Mouse (Mus musculus) testis, adult 2 months (tissue): Measurements from ENCODE around the gene Leng8. TPM values are rescaled to one million over a fixed set of nuclear protein-coding genes. Genes with fewer than 3 reads are reported as not detected.
A peak's percentile ranks its signal among the peaks of the same experiment; 100 is the strongest.

Experiments
- H3K27ac ChIP-seq: fragments of 200-500 bp; 2 replicates; pipeline ENCODE4 v1.5.1; 2012; ENCODE audit warnings: low read depth, low read length; ENCODE audit not compliant: control insufficient read depth, insufficient read depth
- H3K27me3 ChIP-seq: fragments of 200-500 bp; 2 replicates; pipeline ENCODE4 v1.6.1; 2012; ENCODE audit warnings: mild to moderate bottlenecking, low read length, moderate library complexity; ENCODE audit not compliant: control insufficient read depth, insufficient read depth
- H3K36me3 ChIP-seq: fragments of 200-500 bp; 2 replicates; pipeline ENCODE4 v1.6.1; 2012; ENCODE audit warnings: mild to moderate bottlenecking, low read length; ENCODE audit not compliant: control insufficient read depth, insufficient read depth
- H3K4me1 ChIP-seq: fragments of 200-500 bp; 2 replicates; pipeline ENCODE4 v1.6.1; 2012; ENCODE audit warnings: low read length; ENCODE audit not compliant: control insufficient read depth, insufficient read depth
- H3K4me3 ChIP-seq: fragments of 200-500 bp; 2 replicates; pipeline ENCODE4 v1.5.1; 2012; ENCODE audit warnings: low read depth, mild to moderate bottlenecking, low read length, moderate library complexity, mixed read lengths; ENCODE audit not compliant: control insufficient read depth
- CTCF ChIP-seq: fragments of 200-500 bp; IDR thresholded peaks from 2 replicates; pipeline ENCODE4 v1.5.1; 2012; ENCODE audit warnings: low read depth, mild to moderate bottlenecking, inconsistent platforms, low read length, moderate library complexity; ENCODE audit not compliant: control insufficient read depth, insufficient read depth, insufficient replicate concordance
- POLR2A ChIP-seq: fragments of 200-500 bp; IDR thresholded peaks from 2 replicates; pipeline ENCODE4 v1.6.1; 2012; ENCODE audit warnings: low read depth, mild to moderate bottlenecking, inconsistent platforms, low read length, moderate library complexity; ENCODE audit not compliant: control insufficient read depth
- polyA plus RNA-seq: library from polyadenylated mRNA; depleted of rRNA; stranded (reverse); fragments of >200 nt; gene quantifications from 2 replicates; pipeline ENCODE4 v1.2.3, GENCODE M21; 2012

The Leng8 gene
- polyA plus RNA-seq, 1 experiment: 559 TPM

GRCm38 (mm10) chr7:4144046-4144445, 7.2 kb downstream of the Leng8 start:
- Histone ChIP-seq H3K4me1 (peaks cover 15% of the 10 kb centered on the region), H3K27me3 (no peaks in the 10 kb centered on the region), H3K4me3 (peak overlapping the region; percentile 33), H3K27ac (0 out of 2 replicates have a peak overlapping the region, but pooled peaks have one; percentile 10), H3K36me3 (no peaks in the 10 kb centered on the region; the same call in none of the 2 replicates)
- TF ChIP-seq POLR2A: no peak
- TF ChIP-seq CTCF: no peak

DNA sequence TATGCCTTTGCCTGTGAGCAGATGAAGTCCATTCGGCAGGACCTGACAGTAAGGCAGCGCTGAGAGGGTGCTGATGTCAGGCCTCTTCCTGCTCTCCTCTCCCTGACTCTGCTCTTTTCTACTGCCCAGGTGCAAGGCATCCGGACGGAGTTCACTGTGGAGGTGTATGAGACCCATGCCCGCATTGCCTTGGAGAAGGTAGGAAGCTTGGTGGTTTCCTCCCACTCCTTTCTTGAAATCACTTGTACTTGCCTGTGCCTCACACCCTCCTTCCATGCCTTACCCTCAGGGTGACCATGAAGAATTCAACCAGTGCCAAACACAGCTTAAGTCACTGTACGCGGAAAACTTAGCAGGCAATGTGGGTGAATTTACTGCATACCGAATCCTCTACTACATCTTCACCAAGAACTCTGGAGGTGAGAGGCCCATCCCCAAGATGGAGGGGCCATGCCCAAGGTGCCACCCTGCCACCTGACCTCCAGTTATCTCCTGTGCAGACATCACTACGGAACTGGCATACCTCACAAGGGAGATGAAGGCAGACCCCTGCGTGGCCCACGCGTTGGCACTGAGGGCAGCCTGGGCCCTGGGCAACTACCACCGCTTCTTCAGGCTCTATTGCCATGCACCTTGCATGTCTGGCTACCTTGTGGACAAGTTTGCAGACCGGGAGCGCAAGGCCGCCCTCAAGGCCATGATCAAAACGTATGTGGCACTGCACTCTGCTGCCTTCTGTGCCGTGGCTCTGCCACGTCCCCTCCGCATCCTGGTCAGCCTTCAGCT, 8.1 kb downstream of the Leng8 start:
- Histone ChIP-seq H3K36me3 (no peaks in the 10 kb centered on the region; the same call in none of the 2 replicates), H3K4me1 (peaks cover 20% of the 10 kb centered on the region), H3K4me3 (peak overlapping the region; percentile 35), H3K27ac (peak overlapping the region; percentile 35), H3K27me3 (no peaks in the 10 kb centered on the region)
- TF ChIP-seq CTCF (no peak), POLR2A (no peak)

DNA sequence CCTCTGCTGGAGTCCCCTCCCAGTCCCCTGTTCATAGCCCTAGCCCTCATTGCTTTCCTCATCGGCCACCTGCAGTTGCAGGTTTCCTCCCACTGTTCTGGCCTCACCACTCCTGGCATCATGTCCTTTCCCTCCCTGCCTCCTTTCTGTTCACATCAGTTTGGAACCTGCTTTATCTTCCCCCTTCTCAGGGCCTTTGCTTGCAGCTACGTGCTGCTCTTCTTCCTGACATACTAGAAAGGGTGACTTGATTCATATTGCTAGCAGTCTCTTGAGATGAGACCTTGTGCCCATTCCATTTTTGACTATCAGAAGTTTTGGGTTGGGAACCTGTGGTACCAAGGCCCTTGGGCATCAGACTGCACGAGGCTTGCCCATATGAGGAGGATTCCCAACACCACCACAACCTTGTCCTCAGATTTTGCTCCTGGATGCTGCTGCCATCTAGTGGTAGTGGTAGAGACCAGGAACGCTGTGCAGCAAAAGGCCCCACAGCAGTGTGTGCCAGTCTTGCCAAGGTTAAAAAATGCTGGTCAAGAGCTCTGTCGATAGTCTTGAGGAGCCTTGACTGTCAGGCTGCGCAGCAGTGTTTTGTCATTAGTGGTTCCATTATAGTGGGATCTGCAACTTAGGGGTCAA, 8.8 kb downstream of the Leng8 start:
- H3K4me1 ChIP-seq: peaks cover 24% of the 10 kb centered on the region
- H3K27me3 ChIP-seq: no peaks in the 10 kb centered on the region
- peak overlapping the region; percentile 35 for H3K4me3 ChIP-seq
- TF ChIP-seq POLR2A (no peak), CTCF (peak; percentile 66; the same call in 1 of the 2 replicates)
- no peaks in the 10 kb centered on the region; the same call in none of the 2 replicates for H3K36me3 ChIP-seq
- H3K27ac ChIP-seq: no peak overlapping the region

GRCm38 (mm10) chr7:4146241-4147180, 9.7 kb downstream of the Leng8 start:
- TF ChIP-seq POLR2A (no peak), CTCF (no peak)
- Histone ChIP-seq H3K4me1 (peaks cover 31% of the 10 kb centered on the region), H3K27ac (no peak overlapping the region), H3K27me3 (no peaks in the 10 kb centered on the region), H3K36me3 (no peaks in the 10 kb centered on the region; the same call in none of the 2 replicates), H3K4me3 (peak overlapping the region; percentile 37)

GRCm38 (mm10) chr7:4147371-4147770, 10.5 kb downstream of the Leng8 start:
- Histone ChIP-seq H3K27me3 (no peaks in the 10 kb centered on the region), H3K4me3 (peak overlapping the region; percentile 32), H3K36me3 (no peaks in the 10 kb centered on the region; the same call in none of the 2 replicates), H3K27ac (no peak overlapping the region; the same call in 1 of the 2 replicates), H3K4me1 (peaks cover 32% of the 10 kb centered on the region)
- TF ChIP-seq POLR2A: 0 out of 2 replicates have a peak, but pooled peaks have one; percentile 43
- TF ChIP-seq CTCF: no peak

DNA sequence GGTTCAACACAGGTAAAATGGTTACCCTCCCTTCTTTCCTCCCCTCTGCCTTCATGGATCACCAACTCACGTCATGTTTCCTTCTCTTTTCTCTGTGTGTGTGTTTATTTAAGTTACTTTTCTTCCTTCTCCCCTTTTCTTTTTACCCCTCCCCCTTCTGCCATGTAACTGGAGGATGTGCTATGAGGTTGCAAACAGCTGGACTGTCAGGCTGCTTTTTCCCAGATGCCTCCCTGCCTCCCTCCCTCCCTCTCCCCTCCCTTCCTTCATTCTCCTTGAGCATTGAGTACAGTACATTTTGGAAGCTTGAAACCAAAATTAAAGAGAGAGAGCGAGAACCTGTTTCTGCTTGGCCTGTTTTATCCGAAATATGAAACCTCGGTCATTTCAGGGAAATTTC, 11.0 kb downstream of the Leng8 start:
- no peaks in the 10 kb centered on the region for H3K27me3 ChIP-seq
- TF ChIP-seq CTCF (no peak), POLR2A (no peak)
- H3K4me1 ChIP-seq: peaks cover 32% of the 10 kb centered on the region
- H3K36me3 ChIP-seq: no peaks in the 10 kb centered on the region; the same call in none of the 2 replicates
- peak overlapping the region; percentile 89 for H3K27ac ChIP-seq
- peak overlapping the region; percentile 93; the same call in 1 of the 2 replicates for H3K4me3 ChIP-seq
